Mouse (Mus musculus): ENCODE data around the gene Dbn1. TPM values are rescaled to one million over a fixed set of nuclear protein-coding genes. Genes with fewer than 3 reads are reported as not detected.

Dbn1 gene
- total RNA-seq, 2 experiments from 2014 or later = 64.5 to 66.8 TPM

DNA sequence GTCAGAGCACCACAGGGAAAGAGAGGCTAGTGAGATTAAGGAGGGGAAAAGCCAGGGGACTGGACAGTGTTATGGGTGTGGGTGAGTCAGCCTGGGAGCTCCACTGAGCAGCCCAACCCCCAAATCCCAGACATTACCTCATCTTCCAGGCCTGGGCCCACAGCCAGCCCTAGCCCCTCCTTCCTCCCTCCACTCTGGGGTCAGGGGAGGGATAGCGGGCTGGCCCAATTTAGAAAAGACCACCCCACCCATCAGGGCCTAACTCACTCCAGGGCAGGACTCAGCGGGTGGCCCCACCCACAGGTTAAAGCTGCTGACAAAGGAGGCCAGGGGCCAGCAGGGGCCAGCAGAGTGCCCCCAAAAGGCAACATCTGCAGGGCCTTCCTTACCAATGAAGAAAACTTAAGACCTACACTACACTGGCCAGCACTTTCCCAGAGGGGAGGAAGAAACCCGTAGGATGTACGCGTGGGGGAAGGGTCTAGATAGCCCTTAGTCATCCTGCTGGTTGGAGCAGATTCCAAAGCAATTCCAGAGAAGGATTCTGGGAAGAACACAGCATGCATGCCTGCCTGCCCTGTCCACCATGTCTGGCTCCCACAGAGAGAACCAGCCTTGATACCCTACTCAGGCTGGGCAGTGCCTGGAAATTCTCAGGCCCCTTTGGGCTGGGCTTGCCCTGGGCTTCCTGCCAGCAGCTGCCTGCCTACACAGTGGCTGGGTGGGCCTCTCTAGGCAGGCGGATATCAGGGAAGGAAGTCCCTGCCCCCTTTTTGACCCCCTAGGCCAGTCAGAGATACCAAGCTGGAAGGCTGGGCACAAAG is 23.0 kb upstream of the Dbn1 start:
- DNase-seq = peak; percentile 96

DNA sequence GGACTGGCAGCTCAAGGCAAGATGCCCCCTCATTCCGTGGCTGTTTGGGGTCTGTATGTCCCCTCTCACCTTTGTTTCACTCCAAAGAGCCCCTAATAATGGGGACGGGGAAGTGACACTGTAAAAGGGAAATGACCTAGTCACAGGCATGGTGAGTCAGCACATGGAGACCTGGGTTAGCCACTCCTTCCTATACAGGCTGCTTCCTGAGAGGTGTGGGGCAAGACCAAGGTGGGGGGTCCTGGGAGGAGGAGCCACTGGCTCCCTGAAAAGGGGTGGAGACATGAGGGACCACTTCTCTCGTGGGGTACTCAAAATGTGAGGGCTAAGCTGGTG is 22.4 kb upstream of the Dbn1 start:
- no peak for DNase-seq

- DNase-seq = no peak
Measured at GRCm38 (mm10) chr13:55508531-55508930, 20.6 kb upstream of the Dbn1 start.

DNA sequence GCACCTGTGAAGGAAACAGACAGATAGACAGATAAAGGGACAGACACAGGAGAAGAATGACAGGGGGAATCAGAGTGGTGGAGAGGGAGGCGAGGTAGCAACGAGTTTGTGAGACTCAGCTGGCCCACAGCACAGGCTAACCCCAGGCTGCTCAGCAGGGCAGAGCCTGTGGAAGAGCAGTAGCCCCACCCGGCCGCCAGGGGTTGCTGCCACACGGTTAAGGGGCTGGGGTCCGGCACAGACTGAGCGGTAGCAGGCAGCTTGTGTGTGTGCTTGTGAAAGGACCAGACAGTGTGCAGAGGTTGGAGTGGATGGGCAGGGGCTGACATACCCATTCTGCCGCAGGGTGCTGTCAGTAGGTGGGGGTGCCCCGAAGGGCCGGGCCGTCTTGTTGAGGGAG is 20.0 kb upstream of the Dbn1 start:
- DNase-seq = no peak

- no peak for DNase-seq
Measured at GRCm38 (mm10) chr13:55506697-55507096, 18.8 kb upstream of the Dbn1 start.

- DNase-seq = no peak
Measured at GRCm38 (mm10) chr13:55505810-55506209, 17.9 kb upstream of the Dbn1 start.

DNA sequence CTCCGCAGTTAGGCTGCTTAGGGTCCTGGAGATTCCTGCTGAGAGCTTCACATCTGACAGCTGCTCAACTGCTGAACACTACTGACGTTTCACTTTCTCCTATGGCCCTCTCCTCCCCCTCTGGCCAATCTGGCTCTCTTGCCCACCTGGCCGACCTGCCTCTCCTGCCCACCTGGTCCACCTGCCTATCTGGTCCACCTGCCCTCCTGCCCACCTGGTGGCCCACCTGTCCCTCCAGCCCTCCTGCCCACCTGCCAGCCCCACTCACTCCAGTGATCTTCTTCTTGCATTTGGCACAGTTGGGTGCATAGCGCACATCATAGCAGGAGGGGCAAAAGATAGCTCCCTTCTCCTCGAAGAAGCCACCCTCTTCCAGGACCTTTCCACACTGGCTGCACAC is 16.5 kb upstream of the Dbn1 start:
- DNase-seq = no peak

DNA sequence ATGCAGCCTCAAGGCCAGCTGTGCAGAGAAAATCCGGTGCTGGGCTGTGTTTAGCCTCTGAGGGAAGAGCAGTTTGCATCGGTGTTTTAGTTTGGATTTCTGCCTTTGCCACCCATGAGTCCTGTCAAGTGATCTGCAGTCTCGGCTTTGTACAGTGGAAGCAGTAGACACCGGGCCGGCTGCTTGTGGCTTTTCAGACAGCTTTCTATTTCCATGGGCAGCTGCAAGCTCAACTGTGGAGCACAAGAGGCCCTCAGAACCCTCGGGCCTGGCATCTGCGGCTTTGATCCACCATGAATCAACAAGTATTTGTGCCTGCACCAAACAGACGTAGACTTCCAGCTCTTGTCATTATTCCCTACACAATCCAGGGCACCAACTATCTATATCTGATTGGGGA is 14.5 kb upstream of the Dbn1 start:
- DNase-seq = no peak

DNA sequence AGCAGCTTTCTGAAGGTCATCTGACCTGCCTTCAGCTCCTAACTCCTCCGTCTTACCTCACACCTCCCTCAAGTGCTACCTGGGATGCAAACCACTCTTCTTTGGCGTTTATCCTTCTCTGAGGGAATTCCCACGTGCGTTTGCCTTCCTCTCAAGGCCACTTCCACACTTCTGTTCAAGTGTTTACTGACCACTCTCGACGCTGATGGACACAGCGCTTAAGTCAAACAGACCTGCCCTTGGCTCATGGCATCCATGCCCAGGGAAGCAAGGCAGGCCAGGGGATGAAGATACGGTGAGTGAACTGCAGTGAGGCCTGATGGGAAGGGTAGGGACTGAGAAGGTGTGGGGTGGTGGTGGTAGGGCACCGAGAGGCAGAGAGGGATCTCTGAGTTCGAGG is 12.7 kb upstream of the Dbn1 start:
- DNase-seq = no peak

DNA sequence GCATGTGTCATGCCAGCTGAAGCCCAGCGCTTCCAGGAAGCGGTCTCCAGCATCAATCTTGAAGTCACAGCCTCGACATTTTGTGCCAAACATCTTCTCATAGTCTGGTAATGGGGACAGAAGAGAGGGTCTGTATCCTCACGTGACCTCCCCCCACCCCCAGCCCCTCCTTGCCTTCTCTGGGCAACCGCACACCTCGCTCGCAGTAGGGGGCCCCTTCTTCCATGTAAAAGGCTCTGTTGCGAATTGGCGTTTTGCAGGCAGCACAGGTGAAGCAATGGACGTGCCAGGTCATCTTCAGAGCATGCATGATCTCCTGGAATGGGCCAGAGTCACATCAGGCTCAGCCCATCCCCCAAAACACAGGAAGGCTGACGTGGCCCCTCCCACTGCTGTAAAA is 11.0 kb upstream of the Dbn1 start:
- DNase-seq = no peak

- no peak for DNase-seq
Measured at GRCm38 (mm10) chr13:55496661-55497060, 8.8 kb upstream of the Dbn1 start.

DNA sequence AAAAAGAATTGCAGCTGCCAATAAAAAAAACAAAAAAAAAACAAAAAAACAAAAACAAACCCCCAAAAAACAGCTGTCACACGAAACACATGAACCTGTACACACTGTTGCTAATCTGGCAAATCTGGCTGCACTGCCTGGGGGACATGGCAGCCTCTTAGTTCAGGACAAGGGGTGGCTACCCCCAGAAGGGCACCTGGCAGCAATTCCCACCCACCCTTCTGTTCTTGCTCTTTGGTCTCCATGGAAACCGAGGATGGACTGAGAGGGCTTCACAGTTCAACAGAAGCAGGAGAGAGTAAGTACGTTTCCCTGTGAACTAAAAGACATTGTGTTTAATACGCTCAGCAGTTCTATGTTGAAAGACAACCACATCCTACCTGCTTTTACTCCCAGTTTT is 7.8 kb upstream of the Dbn1 start:
- no peak for DNase-seq

DNA sequence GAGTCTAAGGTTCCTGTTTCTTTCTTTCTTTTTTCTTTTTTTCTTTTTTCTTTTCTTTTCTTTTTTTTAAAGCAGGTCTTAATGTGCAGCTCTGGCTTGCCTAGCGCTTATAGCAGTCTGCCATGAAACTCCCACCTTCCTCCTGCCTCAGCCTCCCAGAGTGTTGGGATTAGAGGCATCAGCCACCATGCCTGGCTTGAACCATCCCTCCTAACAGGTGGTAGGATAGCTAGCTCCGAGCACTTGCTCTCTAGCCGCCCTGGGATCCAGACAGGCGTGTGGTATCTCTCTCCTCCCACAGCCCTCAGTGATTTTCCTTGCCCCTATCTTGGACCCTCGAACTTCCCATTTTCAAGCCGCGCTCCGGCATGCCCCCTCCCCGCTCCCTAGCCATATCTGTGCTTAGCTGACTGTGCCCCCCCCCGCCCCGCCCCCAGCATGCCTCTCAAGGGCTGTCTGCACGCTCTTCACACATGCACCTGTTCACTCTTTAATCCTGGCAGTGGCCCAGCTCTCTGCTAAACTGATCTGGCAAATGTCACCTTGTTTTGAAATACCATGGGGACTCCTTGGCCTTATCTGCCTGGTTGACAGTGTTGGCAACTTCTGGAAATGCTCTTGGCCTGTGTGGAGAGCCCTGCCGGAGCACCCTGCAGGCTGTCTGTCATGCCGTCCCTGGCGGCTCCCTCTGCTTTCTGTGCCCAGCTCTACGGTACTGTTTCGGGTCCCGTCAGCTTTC is 7.1 kb upstream of the Dbn1 start:
- peak; percentile 83 for DNase-seq

DNA sequence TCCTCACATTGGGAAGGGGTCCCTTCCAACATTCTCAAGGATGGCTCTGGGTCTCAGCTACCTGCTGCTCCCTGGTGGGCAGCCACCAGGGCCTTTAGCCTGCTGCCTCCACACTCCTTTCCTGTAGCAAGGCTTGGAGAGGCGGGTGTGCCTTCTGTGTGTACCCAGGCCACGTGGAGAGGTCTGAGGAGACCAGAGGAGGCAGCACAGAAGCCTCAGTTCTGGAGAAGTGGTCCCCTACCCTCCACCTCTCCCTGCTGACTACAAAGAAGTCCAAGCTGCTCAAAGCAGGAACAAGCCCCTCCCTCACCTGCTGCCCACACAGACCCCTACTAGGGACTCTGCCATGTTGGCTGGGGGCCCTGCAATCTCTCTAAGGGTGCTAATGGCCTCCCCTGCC is 6.3 kb upstream of the Dbn1 start:
- no peak for DNase-seq

DNA sequence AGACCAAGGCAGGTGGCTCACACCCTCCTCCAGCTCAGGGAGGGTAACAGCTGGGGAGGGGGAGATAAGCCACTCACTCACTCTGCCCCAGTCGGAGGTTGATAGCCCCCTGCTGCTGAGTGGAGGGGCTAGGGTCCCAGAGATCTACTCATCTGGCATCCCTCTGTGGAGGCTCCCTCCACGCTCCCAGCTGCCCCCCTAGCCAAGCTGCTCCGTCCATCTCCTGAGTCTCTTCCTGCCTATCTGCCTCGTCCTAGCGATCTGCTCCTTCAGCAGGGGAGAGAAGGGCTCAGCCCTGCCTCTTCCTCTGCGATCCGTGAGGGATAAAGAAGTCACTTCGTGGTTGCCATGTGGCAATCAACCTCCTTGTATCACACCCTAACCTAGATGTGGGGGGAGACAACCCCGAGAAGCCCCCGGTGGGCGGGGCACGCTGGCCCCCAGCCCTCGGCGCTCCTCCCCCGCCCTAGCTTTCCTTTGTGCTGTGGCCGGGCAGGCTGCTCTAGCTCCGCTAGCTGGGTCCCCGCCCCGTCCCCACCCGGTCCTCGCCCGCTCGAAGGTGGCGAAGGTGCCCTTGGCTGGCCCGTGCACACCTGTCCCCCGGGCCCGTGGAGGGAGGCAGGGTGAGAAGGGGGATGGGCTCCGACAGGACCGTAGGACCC is 864 bp downstream of the Dbn1 start:
- DNase-seq = peak; percentile 57

GRCm38 (mm10) chr13:55486029-55486794 is 1.7 kb downstream of the Dbn1 start:
- DNase-seq = peak; percentile 60

DNA sequence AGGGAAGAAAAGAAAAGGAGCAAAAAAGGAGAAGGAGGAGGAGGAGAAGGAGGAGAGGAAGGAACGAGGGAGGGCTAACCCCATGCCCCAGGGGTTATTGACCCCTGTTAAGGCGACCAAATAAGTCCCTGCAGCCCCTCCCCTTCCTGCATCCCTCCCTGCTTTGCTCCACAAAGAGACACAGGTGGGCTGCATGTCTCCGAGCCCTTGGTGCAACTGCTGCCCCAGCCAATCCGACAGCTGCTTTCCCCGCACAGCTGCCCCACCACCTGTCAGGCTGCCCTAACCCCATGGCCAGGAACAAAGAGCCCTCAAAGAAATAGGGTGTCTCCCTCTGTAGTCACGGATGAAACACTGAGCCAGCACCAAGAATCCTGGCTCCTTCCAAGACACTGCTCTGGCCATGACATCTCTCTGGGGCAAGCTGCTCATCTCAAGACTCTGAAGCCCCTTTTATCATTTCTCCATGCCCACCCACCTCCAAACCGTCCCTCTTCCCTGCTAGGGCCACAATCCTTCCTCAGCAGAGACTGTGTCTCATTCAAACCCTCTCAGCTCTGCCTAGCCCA is 3.3 kb downstream of the Dbn1 start:
- no peak for DNase-seq

DNA sequence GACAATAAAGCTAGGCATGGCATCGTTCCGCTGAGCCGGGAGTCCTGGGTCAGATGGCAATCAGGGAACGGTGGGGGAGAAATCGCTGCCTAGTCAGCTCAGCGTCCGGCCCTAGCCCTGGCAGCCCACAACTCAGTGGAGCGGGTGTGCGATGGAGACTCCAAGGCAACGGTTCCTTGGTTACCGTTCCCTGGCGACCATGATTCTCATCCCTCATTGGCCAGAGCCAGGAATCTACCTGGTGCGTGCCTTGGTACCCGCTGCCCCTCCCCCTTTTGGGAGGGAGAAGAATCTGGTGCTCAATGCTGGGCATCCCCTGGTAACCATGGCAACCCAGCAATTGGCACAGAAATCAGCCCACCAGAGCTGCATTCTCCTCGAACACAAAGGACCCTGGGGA is 4.3 kb downstream of the Dbn1 start:
- no peak for DNase-seq

DNA sequence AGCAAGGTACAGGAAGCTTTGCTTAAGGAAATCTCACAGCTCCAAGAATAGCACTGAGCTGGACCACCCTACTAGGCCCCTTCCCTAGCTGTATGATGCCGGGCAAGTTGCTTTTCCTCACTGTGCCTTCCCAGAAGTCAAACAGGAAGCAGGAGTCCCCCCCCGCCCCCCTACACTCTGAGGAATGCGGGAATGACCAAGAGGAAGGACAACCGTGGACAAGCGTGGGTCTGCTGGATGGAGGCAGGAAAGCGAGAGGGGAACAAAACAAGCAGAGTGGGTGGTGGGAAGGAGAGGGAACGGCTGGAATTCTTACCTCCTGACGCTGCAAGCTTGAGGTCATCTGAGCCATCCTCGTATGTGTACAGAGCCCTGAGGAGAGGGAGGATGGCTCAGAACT is 4.8 kb downstream of the Dbn1 start:
- DNase-seq = no peak

- peak; percentile 66 for DNase-seq
Measured at GRCm38 (mm10) chr13:55482542-55482941, 5.4 kb downstream of the Dbn1 start.

DNA sequence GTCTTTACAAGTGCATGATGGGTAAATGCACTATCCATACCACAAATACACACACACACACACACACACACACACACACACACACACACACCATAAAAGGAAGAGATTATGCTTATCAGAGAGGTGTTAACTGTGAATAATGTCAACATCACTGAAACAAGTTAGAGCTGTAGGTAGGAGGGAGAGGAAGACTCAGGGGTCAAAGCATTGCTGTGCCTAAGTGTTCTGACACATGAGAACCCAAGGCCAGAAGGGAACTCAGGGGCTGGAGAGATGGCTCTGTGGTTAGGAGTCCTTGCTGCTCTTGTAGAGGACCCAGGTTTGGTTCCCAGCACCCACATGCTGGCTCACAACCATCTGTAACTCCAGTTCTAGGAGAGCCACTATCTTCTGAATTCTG is 8.0 kb downstream of the Dbn1 start:
- no peak for DNase-seq

DNA sequence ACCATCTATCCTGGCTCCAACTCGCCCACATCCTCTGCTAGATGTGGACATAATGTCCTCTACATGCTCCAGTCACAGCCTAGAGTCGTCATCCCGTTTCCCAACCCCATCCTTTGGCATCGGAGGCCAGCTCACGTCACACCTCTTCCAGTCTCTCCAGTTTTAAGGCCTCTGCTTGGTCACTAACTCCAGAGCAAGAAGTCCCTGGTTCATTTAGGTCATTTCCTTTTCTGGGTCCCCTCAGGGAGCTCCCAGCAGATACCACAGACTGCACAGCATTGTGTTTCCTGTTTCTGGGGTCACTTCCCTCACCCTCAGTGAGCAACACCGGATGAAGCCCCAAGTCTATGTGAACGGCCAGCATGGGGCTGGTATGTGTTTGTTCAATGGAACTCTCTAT is 8.9 kb downstream of the Dbn1 start:
- DNase-seq = peak; percentile 46

GRCm38 (mm10) chr13:55478036-55478435 is 9.9 kb downstream of the Dbn1 start:
- peak; percentile 56 for DNase-seq
